Mouse (Mus musculus) 3134 (cell line): ENCODE results near the gene Nfam1.

ENCODE experiments used
- DNase-seq: peaks from one replicate; pipeline ENCODE4 v3.0.0-alpha.2; 2011; ENCODE audit warnings: low spot score; ENCODE audit not compliant: insufficient read length; ENCODE audit errors: extremely low read depth

Nfam1 gene

DNA sequence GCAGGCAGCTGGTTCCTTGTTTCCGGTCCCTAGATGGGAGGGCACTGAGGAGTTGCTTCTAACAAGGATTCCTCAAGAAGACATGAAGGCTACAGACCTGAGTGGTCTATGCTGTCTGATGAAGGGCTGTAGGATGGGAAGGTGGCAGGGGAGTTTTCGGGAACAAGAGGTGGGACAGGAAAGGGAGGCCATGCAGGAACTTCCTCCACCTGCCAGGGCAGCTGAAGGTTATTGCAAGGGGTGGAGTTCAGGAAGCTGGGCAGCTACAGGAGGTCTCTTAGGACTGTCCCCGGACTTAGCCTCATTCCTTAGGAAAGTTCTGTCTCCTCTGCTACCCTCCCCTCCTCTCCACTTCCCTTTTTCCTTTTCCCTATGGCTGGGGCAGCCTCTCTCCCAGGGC lies 5.7 kb upstream of the Nfam1 start:
- DNase-seq, result no peak

GRCm38 (mm10) chr15:83037755-83038483 lies 4.8 kb upstream of the Nfam1 start:
- DNase-seq, result peak; percentile 61

DNA sequence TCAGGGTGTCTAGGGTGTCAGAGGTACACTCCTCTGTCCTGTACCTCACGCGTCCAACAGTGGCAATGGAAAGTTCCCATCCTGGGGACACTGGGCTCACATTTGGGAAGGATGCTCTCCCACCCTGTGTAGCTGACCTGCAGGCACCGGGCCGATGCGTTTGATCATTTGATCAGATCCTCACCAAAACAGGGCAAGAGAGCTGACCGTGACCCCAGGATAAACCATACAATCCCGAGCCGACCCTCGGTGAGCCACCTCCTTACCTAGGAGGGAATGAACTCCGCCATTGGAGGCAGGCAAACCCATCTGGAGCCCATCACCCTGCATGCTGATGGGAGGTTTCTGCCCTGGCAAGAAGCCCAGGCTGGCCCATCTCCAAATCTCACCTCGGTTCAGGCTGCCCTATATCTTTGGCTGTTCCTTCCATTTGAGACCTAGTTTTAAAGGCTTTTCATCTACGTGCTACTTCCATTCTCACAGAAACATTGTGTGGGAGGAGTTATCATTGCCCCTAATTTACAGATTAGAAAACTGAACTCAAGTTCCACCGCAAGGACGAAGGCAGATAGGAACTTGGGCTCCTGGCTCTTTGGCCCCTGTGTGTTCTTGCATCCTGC lies 3.9 kb upstream of the Nfam1 start:
- no peak for DNase-seq

GRCm38 (mm10) chr15:83036089-83036488 lies 3.0 kb upstream of the Nfam1 start:
- no peak for DNase-seq

GRCm38 (mm10) chr15:83034275-83034977 lies 1.3 kb upstream of the Nfam1 start:
- no peak for DNase-seq

- no peak for DNase-seq
These were observed 2.2 kb downstream of the Nfam1 start for GRCm38 (mm10) chr15:83030884-83031283.

DNA sequence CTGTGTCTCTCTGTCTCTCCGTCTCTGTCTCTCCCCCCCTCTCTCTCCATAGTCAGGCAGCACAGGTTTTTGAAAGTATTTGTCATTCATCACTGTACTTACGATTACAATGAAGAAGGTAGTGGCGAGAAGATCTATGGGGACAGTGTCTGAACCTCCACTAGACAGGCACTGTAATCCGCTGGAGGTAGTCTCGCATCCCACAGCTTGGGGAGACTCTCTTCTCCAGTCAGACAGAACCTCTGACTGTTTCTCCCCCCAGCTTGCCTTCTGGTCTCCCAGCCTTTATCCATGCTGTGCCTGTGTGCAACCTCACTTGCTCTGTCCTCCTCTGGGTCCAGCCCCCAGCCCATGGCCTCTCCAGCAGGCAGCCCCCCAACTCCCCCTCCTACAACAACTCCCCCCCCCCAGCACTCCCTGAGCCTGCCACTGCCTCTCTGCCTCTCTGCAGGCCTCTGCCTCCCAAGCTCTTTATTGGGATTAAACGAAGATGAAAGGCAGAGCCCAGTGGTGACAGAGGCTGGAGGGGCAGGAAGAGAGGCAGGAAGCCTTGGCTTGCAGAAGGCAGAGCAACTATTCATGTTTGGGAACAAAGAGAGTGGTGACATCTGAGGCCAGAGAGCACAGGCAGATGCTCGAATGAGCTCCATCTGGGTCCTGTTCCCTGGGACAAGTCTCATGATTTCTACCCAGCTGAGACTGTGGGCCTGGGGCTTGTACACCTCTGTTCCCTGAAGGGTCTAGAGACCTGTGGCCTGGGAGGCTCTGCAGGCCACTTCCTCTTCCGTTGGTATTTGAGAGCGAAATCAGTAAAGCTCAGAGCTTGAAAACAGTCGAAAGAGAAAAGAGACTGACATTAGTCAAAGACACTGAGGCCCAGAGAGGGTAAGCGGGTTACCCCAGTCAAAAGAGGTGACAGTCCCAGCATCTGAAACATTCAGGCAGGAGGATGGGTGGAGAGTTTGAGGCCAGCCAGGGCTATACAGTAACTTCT lies 3.1 kb downstream of the Nfam1 start:
- DNase-seq, result no peak

DNA sequence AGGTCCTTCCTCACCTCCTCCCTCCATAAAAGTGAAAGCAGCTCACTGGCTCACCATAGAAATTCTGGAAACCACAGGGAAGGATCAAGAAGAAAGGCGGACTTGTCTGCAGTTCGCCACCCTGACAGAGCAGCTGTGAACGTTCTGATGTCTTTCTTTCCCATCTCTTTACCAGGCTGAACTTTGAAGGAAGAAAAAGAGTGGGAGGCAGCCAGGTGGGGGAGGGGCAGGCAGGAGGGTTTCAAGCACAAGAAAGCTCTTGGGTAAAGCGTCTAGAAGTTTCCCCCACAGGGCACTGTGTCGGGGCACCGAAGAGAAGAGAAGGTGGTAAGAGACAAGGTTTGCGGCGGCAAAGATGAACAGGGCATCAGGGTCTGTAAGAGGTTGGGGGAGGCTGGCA lies 7.0 kb downstream of the Nfam1 start:
- no peak for DNase-seq

- no peak for DNase-seq
These were observed 7.9 kb downstream of the Nfam1 start for GRCm38 (mm10) chr15:83025041-83025760.

- DNase-seq, result no peak
These were observed 10.2 kb downstream of the Nfam1 start for GRCm38 (mm10) chr15:83022947-83023346.

GRCm38 (mm10) chr15:83010990-83011664 lies 22.0 kb downstream of the Nfam1 start:
- no peak for DNase-seq

DNA sequence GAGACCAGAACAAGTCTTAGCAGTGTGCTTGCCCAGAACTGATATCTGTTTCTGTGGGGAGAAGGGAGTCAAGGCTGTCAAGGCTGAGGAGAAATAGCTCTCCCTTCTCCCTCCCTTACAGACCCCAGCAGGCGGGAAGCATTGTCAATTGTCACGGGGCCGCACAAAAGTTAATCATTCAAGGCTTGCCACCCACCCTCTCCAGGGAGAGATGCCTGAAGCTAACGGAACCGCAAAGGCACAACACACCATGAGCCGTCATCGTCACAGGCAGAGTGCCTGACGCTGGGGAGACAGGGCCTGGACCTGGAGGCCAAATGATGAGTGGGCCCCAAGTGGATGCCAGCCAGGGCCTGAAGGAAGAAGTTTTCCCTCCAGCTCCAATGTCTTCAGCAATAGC lies 22.7 kb downstream of the Nfam1 start:
- DNase-seq, result no peak

GRCm38 (mm10) chr15:83009532-83009931 lies 23.6 kb downstream of the Nfam1 start:
- no peak for DNase-seq

GRCm38 (mm10) chr15:83008761-83009423 lies 24.2 kb downstream of the Nfam1 start:
- DNase-seq, result peak; percentile 76

DNA sequence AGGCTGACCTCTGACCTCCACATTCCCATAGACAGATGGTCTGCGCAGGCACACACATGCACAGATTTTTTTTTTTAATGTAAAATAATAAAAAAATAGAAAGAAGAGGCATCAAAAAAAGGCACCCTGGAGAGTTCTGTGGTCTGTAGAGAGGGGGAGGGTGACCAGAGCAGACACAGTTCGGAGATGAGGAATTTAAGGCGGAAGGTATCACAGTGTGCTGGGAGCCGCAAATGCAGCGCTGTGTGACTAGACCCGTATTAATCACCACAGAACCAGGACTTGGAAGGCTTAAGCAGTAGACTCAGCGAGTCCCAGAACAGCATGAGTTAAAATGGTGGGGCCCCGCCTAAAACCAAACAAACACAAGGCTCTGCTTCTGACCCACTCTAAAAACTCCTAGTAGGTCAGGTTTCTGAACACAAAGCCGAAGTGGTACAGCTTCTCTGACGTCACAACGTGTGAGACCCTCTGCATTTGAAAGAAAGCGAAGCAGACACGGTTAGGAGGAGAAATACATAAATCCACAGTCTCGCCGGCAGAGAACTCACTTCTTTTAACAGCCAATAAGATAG lies 25.7 kb downstream of the Nfam1 start:
- peak; percentile 62 for DNase-seq

DNA sequence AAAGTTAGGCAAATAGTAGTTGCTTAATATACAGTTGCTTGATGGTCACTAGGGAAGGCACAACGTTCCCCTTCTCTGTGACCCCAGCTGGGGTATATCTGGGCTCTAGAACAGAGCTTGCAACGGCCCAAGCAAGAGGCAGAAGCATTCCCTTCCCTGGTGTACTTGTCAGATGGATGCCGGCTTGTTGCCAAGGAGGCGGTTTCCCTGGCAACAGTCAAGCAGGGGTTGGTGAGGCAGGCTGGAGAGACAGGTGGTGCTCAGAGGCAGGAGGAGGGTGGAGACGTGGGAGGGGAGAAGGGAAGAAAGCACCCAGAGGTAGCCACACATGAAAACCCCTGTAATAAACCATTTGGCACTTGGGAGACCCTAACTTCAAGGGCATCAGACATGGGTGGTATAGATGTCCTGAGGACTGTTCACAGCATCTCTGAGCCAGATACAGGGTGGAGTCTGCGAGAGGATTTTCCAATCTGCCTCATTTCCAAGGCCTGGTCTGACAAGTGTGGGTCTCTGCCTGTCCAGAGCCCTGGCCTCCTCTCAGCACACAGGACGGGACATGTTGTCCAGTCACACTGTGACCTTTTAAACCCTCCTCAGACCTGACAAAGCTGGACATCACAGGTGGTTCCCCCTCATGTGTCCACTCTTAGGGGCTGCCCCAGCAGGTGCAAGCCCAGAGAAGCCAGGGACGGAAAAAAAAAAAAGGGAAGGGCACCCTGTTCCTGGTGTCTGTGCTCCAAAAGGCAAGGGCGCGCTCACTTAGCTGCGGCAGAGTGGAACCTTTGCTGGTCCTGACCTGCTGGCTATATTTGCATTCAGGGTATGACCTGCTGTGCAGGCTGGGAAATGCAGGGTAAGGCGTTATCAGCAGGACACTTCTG lies 30.2 kb downstream of the Nfam1 start:
- DNase-seq, result no peak

GRCm38 (mm10) chr15:82998811-82999221 lies 34.3 kb downstream of the Nfam1 start:
- DNase-seq, result no peak

DNA sequence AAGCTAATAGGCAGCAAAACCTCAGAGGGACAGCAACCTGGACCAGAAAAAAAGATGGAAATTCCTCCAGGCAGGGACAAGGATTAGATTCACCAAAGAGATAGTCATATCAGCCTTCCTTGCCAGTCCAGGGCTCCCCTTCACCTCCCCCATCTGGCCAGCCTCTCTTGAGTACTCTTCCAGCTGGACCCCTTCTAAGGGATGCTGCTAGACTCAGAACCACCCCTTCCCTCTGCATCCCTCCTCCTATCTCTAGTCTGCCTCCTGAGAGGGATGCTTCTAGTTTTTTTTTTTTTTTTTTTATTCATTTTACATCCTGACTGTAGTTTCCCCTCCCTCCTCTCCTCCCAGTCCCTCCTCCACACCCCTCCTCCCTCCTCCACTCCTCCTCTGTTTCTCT lies 36.7 kb downstream of the Nfam1 start:
- no peak for DNase-seq
